In the genomic region with DNA sequence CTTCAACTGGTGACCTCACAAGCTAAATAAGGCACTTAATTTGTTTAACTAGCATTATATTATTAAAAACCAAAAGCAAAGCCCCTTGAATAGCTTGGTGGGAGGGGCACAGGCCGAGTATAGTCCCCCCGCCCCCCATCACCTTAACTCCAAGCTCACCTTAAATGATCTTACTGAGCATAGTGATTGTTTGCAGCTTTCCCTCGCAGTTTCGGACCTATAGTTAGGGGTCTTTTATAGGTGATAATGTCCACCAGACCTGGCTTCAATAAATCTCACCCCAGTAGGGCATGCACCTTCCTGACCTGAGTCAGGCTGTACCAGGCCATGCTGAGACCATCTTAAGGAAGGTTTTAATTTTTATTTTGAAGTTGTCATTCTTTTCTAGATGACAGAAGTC, we compare ENCODE assay signal across 23 mouse cellular contexts.
"Had no signal": no experiment of that assay in that cellular context is flagged by ENCODE, and none has a peak within 500 bp of the region (broad histone marks: within the 10 kb centered on the region; RNA-seq: fewer than 3 reads in every experiment).

No protein-coding gene starts in this region.

- ATAC-seq: hindbrain, postnatal 0 days; intestine, embryonic 16.5 days; liver, embryonic 12.5 days had no signal

- H3K27me3 ChIP-seq: heart, embryonic 13.5 days; heart, embryonic 15.5 days; hindbrain, embryonic 13.5 days; hindbrain, embryonic 15.5 days; limb, embryonic 15.5 days had no signal

- H3K4me2 ChIP-seq: heart, embryonic 11.5 days; heart, embryonic 13.5 days; heart, embryonic 15.5 days; hindbrain, embryonic 13.5 days; hindbrain, embryonic 15.5 days; limb, embryonic 15.5 days; liver, embryonic 12.5 days had no signal

- DNase-seq: gastrocnemius, postnatal 10 days; gastrocnemius, postnatal 25 days; heart, adult 2 months; heart, postnatal 14 days; heart, postnatal 36 days; kidney, adult 11 months; kidney, adult 8-10 months; kidney, postnatal 10 days; kidney, postnatal 36 days; layer of hippocampus, adult 9-11 months; layer of hippocampus, postnatal 36 days; left cerebral cortex, postnatal 4 days; lung, adult 18-20 months had no signal

- H3K36me3 ChIP-seq: heart, embryonic 15.5 days had no signal

- H3K4me3 ChIP-seq: heart, adult 2 months; heart, embryonic 13.5 days; heart, embryonic 15.5 days; hindbrain, embryonic 13.5 days; hindbrain, embryonic 15.5 days; limb, embryonic 15.5 days; liver, embryonic 12.5 days had no signal

- H3K27ac ChIP-seq: heart, adult 2 months; heart, embryonic 13.5 days; heart, embryonic 15.5 days; hindbrain, embryonic 13.5 days; hindbrain, embryonic 15.5 days; hindbrain, postnatal 0 days; limb, embryonic 15.5 days; liver, embryonic 12.5 days; liver, embryonic 14.5 days had no signal

- H3K4me1 ChIP-seq: heart, embryonic 13.5 days; heart, embryonic 15.5 days; hindbrain, embryonic 13.5 days; hindbrain, embryonic 15.5 days; limb, embryonic 15.5 days had no signal

- H3K9ac ChIP-seq: heart, embryonic 13.5 days; heart, embryonic 15.5 days; hindbrain, embryonic 13.5 days; hindbrain, embryonic 15.5 days; limb, embryonic 15.5 days; liver, embryonic 12.5 days; liver, embryonic 14.5 days had no signal
